Mouse (Mus musculus) retina, postnatal 7 days (tissue): ENCODE data around the gene Pofut2.

Experiments
- DNase-seq: peaks from one replicate; pipeline ENCODE4 v3.0.0-alpha.2; 2012; ENCODE audit warnings: low read depth, low spot score

Pofut2 gene

GRCm38 (mm10) chr10:77314711-77315266, 55.8 kb downstream of the Pofut2 start:
- no peak for DNase-seq

- DNase-seq = no peak
Measured at GRCm38 (mm10) chr10:77315682-77316081, 56.7 kb downstream of the Pofut2 start.
